Mouse (Mus musculus): Measurements from ENCODE around the gene Sfxn4. TPM values are rescaled to one million over a fixed set of nuclear protein-coding genes. Genes with fewer than 3 reads are reported as not detected.

The Sfxn4 gene
- polyA plus RNA-seq, 1 experiment from 2014 or later = 10.1 TPM

- Histone ChIP-seq H3K9me3 (no peaks in the 10 kb centered on the region), H3K27ac (peak within 1 kb of the TSS; percentile 93), H3K4me3 (peak within 1 kb of the TSS; percentile 91), H3K27me3 (ENCODE audit: insufficient read depth, poor library complexity, severe bottlenecking) (no peaks in the 10 kb centered on the region), H3K36me3 (peaks cover 18% of the 10 kb centered on the region), H3K4me1 (peaks cover 15% of the 10 kb centered on the region)
- peak; percentile 97 for DNase-seq (ENCODE audit: low spot score)
- 2% methylated on average over 44 of the region's 45 CpGs for WGBS
Measured at GRCm38 (mm10) chr19:60811098-60812035, 49.9 kb downstream of the Sfxn4 start, which contains the start of gene Fam45a. Gene Fam45a, plus strand, starts transcription at chr19:60811585.

- H3K36me3 ChIP-seq = peaks cover 5% of the 10 kb centered on the region; the same call in 1 of the 2 replicates
- H3K4me1 ChIP-seq = peaks cover 15% of the 10 kb centered on the region
- H3K9me3 ChIP-seq = no peaks in the 10 kb centered on the region
- no peaks in the 10 kb centered on the region for H3K27me3 ChIP-seq (ENCODE audit: insufficient read depth, poor library complexity, severe bottlenecking)
- 68% methylated on average over 2 of the region's 2 CpGs for WGBS
- no peak for DNase-seq (ENCODE audit: low spot score)
- no peak overlapping the region for H3K4me3 ChIP-seq
- no peak overlapping the region for H3K27ac ChIP-seq
Measured at GRCm38 (mm10) chr19:60809927-60810326, 51.4 kb downstream of the Sfxn4 start.

- no peak overlapping the region for H3K27ac ChIP-seq
- no peak for DNase-seq (ENCODE audit: low spot score)
- H3K4me1 ChIP-seq = no peaks in the 10 kb centered on the region
- no peak overlapping the region for H3K4me3 ChIP-seq
- H3K36me3 ChIP-seq = no peaks in the 10 kb centered on the region
- no peaks in the 10 kb centered on the region for H3K27me3 ChIP-seq (ENCODE audit: insufficient read depth, poor library complexity, severe bottlenecking)
- H3K9me3 ChIP-seq = no peaks in the 10 kb centered on the region
- 51% methylated on average over 2 of the region's 2 CpGs for WGBS
Measured at GRCm38 (mm10) chr19:60804903-60805302, 56.4 kb downstream of the Sfxn4 start.

GRCm38 (mm10) chr19:60799867-60800569 is 61.3 kb downstream of the Sfxn4 start:
- WGBS = 68% methylated on average over 7 of the region's 7 CpGs
- H3K4me1 ChIP-seq = no peaks in the 10 kb centered on the region
- H3K36me3 ChIP-seq = no peaks in the 10 kb centered on the region
- no peak overlapping the region for H3K4me3 ChIP-seq
- peak; percentile 78 for DNase-seq (ENCODE audit: low spot score)
- no peaks in the 10 kb centered on the region for H3K9me3 ChIP-seq
- H3K27me3 ChIP-seq (ENCODE audit: insufficient read depth, poor library complexity, severe bottlenecking) = no peaks in the 10 kb centered on the region
- H3K27ac ChIP-seq = no peak overlapping the region

- no peak overlapping the region for H3K27ac ChIP-seq
- H3K9me3 ChIP-seq = no peaks in the 10 kb centered on the region
- no peaks in the 10 kb centered on the region for H3K36me3 ChIP-seq
- DNase-seq (ENCODE audit: low spot score) = no peak
- no peaks in the 10 kb centered on the region for H3K27me3 ChIP-seq (ENCODE audit: insufficient read depth, poor library complexity, severe bottlenecking)
- H3K4me1 ChIP-seq = no peaks in the 10 kb centered on the region
- 92% methylated on average over 2 of the region's 2 CpGs for WGBS
- H3K4me3 ChIP-seq = no peak overlapping the region
Measured at GRCm38 (mm10) chr19:60797415-60797814, 63.9 kb downstream of the Sfxn4 start.

- DNase-seq (ENCODE audit: low spot score) = no peak
- H3K27ac ChIP-seq = no peak overlapping the region
- WGBS = 88% methylated on average over 2 of the region's 2 CpGs
- H3K4me3 ChIP-seq = no peak overlapping the region
- no peaks in the 10 kb centered on the region for H3K27me3 ChIP-seq (ENCODE audit: insufficient read depth, poor library complexity, severe bottlenecking)
- H3K36me3 ChIP-seq = no peaks in the 10 kb centered on the region
- no peaks in the 10 kb centered on the region for H3K9me3 ChIP-seq
- H3K4me1 ChIP-seq = no peaks in the 10 kb centered on the region
Measured at GRCm38 (mm10) chr19:60795244-60795643, 66.0 kb downstream of the Sfxn4 start.

GRCm38 (mm10) chr19:60793170-60793707 is 68.0 kb downstream of the Sfxn4 start:
- 81% methylated on average over 2 of the region's 2 CpGs for WGBS
- H3K36me3 ChIP-seq = no peaks in the 10 kb centered on the region
- no peaks in the 10 kb centered on the region for H3K4me1 ChIP-seq
- H3K27ac ChIP-seq = no peak overlapping the region
- no peaks in the 10 kb centered on the region for H3K9me3 ChIP-seq
- no peaks in the 10 kb centered on the region for H3K27me3 ChIP-seq (ENCODE audit: insufficient read depth, poor library complexity, severe bottlenecking)
- H3K4me3 ChIP-seq = no peak overlapping the region
- no peak for DNase-seq (ENCODE audit: low spot score)

GRCm38 (mm10) chr19:60791164-60791563 is 70.1 kb downstream of the Sfxn4 start:
- whole genome bisulfite sequencing = 17% methylated on average over 9 of the region's 9 CpGs
- Histone ChIP-seq H3K4me1 (peaks cover 5% of the 10 kb centered on the region), H3K9me3 (no peaks in the 10 kb centered on the region), H3K27ac (peak overlapping the region; percentile 100), H3K36me3 (no peaks in the 10 kb centered on the region), H3K4me3 (peak overlapping the region; percentile 98), H3K27me3 (ENCODE audit: insufficient read depth, poor library complexity, severe bottlenecking) (no peaks in the 10 kb centered on the region)
- no peak for DNase-seq (ENCODE audit: low spot score)

GRCm38 (mm10) chr19:60790551-60791161 is 70.6 kb downstream of the Sfxn4 start, which contains the start of gene Eif3a:
Gene Eif3a, minus strand, starts transcription at chr19:60790658.
- DNase-seq (ENCODE audit: low spot score) = peak; percentile 96
- Histone ChIP-seq H3K4me3 (peak within 1 kb of the TSS; percentile 98), H3K27ac (peak within 1 kb of the TSS; percentile 100), H3K4me1 (peaks cover 8% of the 10 kb centered on the region), H3K9me3 (no peaks in the 10 kb centered on the region), H3K27me3 (ENCODE audit: insufficient read depth, poor library complexity, severe bottlenecking) (no peaks in the 10 kb centered on the region), H3K36me3 (no peaks in the 10 kb centered on the region)
- under 1% methylated on average over 54 of the region's 57 CpGs for WGBS

- WGBS = under 1% methylated on average over 60 of the region's 60 CpGs
- peak overlapping the region; percentile 98 for H3K4me3 ChIP-seq
- peak; percentile 87 for DNase-seq (ENCODE audit: low spot score)
- H3K9me3 ChIP-seq = no peaks in the 10 kb centered on the region
- no peaks in the 10 kb centered on the region for H3K27me3 ChIP-seq (ENCODE audit: insufficient read depth, poor library complexity, severe bottlenecking)
- peaks cover 8% of the 10 kb centered on the region for H3K4me1 ChIP-seq
- H3K27ac ChIP-seq = peak overlapping the region; percentile 100
- no peaks in the 10 kb centered on the region for H3K36me3 ChIP-seq
Measured at GRCm38 (mm10) chr19:60789919-60790506, 71.3 kb downstream of the Sfxn4 start.

- no peak for DNase-seq (ENCODE audit: low spot score)
Measured at GRCm38 (mm10) chr19:60789452-60789851, 71.8 kb downstream of the Sfxn4 start.

More at GRCm38 (mm10) chr19:60789452-60789851, 71.8 kb downstream of the Sfxn4 start:
- H3K27me3 ChIP-seq (ENCODE audit: insufficient read depth, poor library complexity, severe bottlenecking) = no peaks in the 10 kb centered on the region
- peak overlapping the region; percentile 100 for H3K27ac ChIP-seq
- WGBS = 2% methylated on average over 7 of the region's 7 CpGs
- no peaks in the 10 kb centered on the region for H3K36me3 ChIP-seq
- H3K4me3 ChIP-seq = peak overlapping the region; percentile 98
- H3K4me1 ChIP-seq = peaks cover 8% of the 10 kb centered on the region
- no peaks in the 10 kb centered on the region for H3K9me3 ChIP-seq
